Mouse (Mus musculus): ENCODE data around the gene Ppfibp1. TPM values are rescaled to one million over a fixed set of nuclear protein-coding genes. Genes with fewer than 3 reads are reported as not detected.

Ppfibp1 gene
- polyA plus RNA-seq, 1 experiment = 66.6 TPM

- Histone ChIP-seq H3K36me3 (ENCODE audit: control insufficient read depth, insufficient read depth, low read length, poor library complexity, severe bottlenecking) (no peaks in the 10 kb centered on the region), H3K9me3 (replicated peaks; ENCODE audit: control insufficient read depth, insufficient read depth, low read length, poor library complexity, severe bottlenecking) (peaks cover 6% of the 10 kb centered on the region), H3K27ac (ENCODE audit: insufficient read depth, low read length) (no peak overlapping the region), H3K4me3 (ENCODE audit: low read depth, low read length) (no peak overlapping the region), H3K4me1 (ENCODE audit: control insufficient read depth, insufficient read depth, low read length) (no peaks in the 10 kb centered on the region), H3K27me3 (ENCODE audit: control insufficient read depth, insufficient read depth, low read length, poor library complexity, severe bottlenecking) (no peaks in the 10 kb centered on the region), H3K9ac (ENCODE audit: low read depth, poor library complexity, severe bottlenecking) (no peak overlapping the region)
- TF ChIP-seq CTCF (IDR thresholded peaks at IDR 0.05; ENCODE audit: low read depth, low read length) (no peak), POLR2A (IDR thresholded peaks at IDR 0.05; ENCODE audit: insufficient read depth, low read length) (no peak), EP300 (IDR thresholded peaks at IDR 0.05; ENCODE audit: insufficient read depth, low read depth, low read length) (no peak)
Observed at GRCm38 (mm10) chr6:146877425-146878045, 10.8 kb upstream of the Ppfibp1 start.

- Histone ChIP-seq H3K4me1 (ENCODE audit: control insufficient read depth, insufficient read depth, low read length) (no peaks in the 10 kb centered on the region), H3K9ac (ENCODE audit: low read depth, poor library complexity, severe bottlenecking) (no peak overlapping the region), H3K36me3 (ENCODE audit: control insufficient read depth, insufficient read depth, low read length, poor library complexity, severe bottlenecking) (no peaks in the 10 kb centered on the region), H3K27ac (ENCODE audit: insufficient read depth, low read length) (no peak overlapping the region), H3K27me3 (ENCODE audit: control insufficient read depth, insufficient read depth, low read length, poor library complexity, severe bottlenecking) (no peaks in the 10 kb centered on the region), H3K4me3 (ENCODE audit: low read depth, low read length) (no peak overlapping the region), H3K9me3 (replicated peaks; ENCODE audit: control insufficient read depth, insufficient read depth, low read length, poor library complexity, severe bottlenecking) (peaks cover 6% of the 10 kb centered on the region)
- TF ChIP-seq CTCF (IDR thresholded peaks at IDR 0.05; ENCODE audit: low read depth, low read length) (no peak), EP300 (IDR thresholded peaks at IDR 0.05; ENCODE audit: insufficient read depth, low read depth, low read length) (no peak), POLR2A (IDR thresholded peaks at IDR 0.05; ENCODE audit: insufficient read depth, low read length) (no peak)
Observed at GRCm38 (mm10) chr6:146878926-146879325, 9.4 kb upstream of the Ppfibp1 start.

GRCm38 (mm10) chr6:146879856-146880255 lies 8.4 kb upstream of the Ppfibp1 start:
- no peak overlapping the region for H3K9ac ChIP-seq (ENCODE audit: low read depth, poor library complexity, severe bottlenecking)
- H3K4me3 ChIP-seq (ENCODE audit: low read depth, low read length) = no peak overlapping the region
- no peaks in the 10 kb centered on the region for H3K4me1 ChIP-seq (ENCODE audit: control insufficient read depth, insufficient read depth, low read length)
- peaks cover 6% of the 10 kb centered on the region for H3K9me3 ChIP-seq (replicated peaks; ENCODE audit: control insufficient read depth, insufficient read depth, low read length, poor library complexity, severe bottlenecking)
- no peak overlapping the region for H3K27ac ChIP-seq (ENCODE audit: insufficient read depth, low read length)
- H3K27me3 ChIP-seq (ENCODE audit: control insufficient read depth, insufficient read depth, low read length, poor library complexity, severe bottlenecking) = no peaks in the 10 kb centered on the region
- TF ChIP-seq EP300 (IDR thresholded peaks at IDR 0.05; ENCODE audit: insufficient read depth, low read depth, low read length) (no peak), POLR2A (IDR thresholded peaks at IDR 0.05; ENCODE audit: insufficient read depth, low read length) (no peak), CTCF (IDR thresholded peaks at IDR 0.05; ENCODE audit: low read depth, low read length) (no peak)
- H3K36me3 ChIP-seq (ENCODE audit: control insufficient read depth, insufficient read depth, low read length, poor library complexity, severe bottlenecking) = no peaks in the 10 kb centered on the region

DNA sequence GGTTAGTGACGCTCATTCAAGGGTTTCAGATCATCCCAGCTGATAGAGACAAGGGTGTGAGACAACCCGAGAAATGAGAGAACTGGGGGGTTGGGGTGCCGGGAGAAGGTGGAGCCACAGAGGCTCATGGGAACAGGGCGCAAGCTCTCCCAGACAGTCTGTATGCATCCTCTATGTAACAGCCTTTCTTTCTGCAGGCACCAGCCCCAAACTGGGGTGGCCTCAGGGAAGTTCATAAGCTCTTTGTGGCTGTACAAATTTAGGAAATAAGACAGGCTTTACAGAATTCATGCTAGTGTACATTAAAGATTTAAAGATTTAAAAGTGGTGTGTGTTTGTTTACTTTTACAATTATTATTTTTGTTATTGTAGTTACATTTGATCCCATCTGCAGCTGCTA lies 8.0 kb upstream of the Ppfibp1 start:
- no peak overlapping the region for H3K9ac ChIP-seq (ENCODE audit: low read depth, poor library complexity, severe bottlenecking)

DNA sequence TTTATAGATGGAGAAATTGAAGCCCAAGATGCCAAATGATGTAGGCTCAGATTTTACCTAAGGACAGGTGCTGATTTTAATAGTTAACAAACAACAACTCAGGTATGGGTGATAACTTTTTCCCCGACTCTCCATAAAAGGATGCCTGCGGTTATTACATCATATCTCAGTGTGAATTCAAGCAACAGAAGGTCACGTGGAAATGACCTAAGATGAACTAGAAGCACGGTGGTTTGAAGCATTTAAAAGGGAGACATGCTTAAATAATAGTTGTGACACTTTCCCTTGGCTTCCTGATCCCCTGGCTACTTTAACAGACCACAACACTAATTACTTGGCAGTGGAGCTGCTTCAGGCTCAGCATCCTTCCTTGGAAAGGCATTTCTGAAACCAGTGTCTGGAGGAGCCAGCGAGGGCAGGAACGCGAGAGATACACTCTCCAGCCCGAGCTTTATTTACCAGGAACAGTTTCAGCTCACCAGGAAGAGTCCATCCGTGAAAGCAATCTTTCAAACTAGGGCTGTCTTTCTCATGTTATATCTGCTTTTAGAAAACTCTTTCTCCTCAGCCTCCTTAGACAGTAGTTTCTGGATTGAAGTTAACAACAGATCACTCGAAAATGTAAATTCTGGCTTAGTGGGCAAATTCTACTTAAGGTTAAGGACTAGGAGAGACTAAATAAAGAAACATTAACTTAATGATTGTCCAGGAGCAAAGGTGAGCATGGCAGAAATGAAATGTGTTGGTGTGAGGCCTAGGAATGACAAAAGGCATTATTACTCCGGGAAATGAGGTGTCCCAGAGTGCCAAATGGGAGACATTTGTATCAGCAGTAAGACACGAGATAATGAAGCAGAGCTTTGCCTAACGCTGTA lies 6.2 kb upstream of the Ppfibp1 start:
- Histone ChIP-seq H3K4me1 (ENCODE audit: control insufficient read depth, insufficient read depth, low read length) (peaks cover 3% of the 10 kb centered on the region), H3K36me3 (ENCODE audit: control insufficient read depth, insufficient read depth, low read length, poor library complexity, severe bottlenecking) (no peaks in the 10 kb centered on the region), H3K27ac (ENCODE audit: insufficient read depth, low read length) (no peak overlapping the region), H3K4me3 (ENCODE audit: low read depth, low read length) (no peak overlapping the region), H3K9ac (ENCODE audit: low read depth, poor library complexity, severe bottlenecking) (no peak overlapping the region), H3K27me3 (ENCODE audit: control insufficient read depth, insufficient read depth, low read length, poor library complexity, severe bottlenecking) (no peaks in the 10 kb centered on the region), H3K9me3 (replicated peaks; ENCODE audit: control insufficient read depth, insufficient read depth, low read length, poor library complexity, severe bottlenecking) (peaks cover under 1% of the 10 kb centered on the region)
- TF ChIP-seq EP300 (IDR thresholded peaks at IDR 0.05; ENCODE audit: insufficient read depth, low read depth, low read length) = no peak
- TF ChIP-seq CTCF (IDR thresholded peaks at IDR 0.05; ENCODE audit: low read depth, low read length) = no peak
- TF ChIP-seq POLR2A (IDR thresholded peaks at IDR 0.05; ENCODE audit: insufficient read depth, low read length) = no peak

More for the DNA sequence above, 8.0 kb upstream of the Ppfibp1 start:
- Histone ChIP-seq H3K36me3 (ENCODE audit: control insufficient read depth, insufficient read depth, low read length, poor library complexity, severe bottlenecking) (no peaks in the 10 kb centered on the region), H3K4me3 (ENCODE audit: low read depth, low read length) (no peak overlapping the region), H3K9me3 (replicated peaks; ENCODE audit: control insufficient read depth, insufficient read depth, low read length, poor library complexity, severe bottlenecking) (peaks cover 6% of the 10 kb centered on the region), H3K27ac (ENCODE audit: insufficient read depth, low read length) (no peak overlapping the region), H3K4me1 (ENCODE audit: control insufficient read depth, insufficient read depth, low read length) (no peaks in the 10 kb centered on the region), H3K27me3 (ENCODE audit: control insufficient read depth, insufficient read depth, low read length, poor library complexity, severe bottlenecking) (no peaks in the 10 kb centered on the region)
- TF ChIP-seq CTCF (IDR thresholded peaks at IDR 0.05; ENCODE audit: low read depth, low read length) = no peak
- no peak for TF ChIP-seq EP300 (IDR thresholded peaks at IDR 0.05; ENCODE audit: insufficient read depth, low read depth, low read length)
- no peak for TF ChIP-seq POLR2A (IDR thresholded peaks at IDR 0.05; ENCODE audit: insufficient read depth, low read length)

- peaks cover 3% of the 10 kb centered on the region for H3K4me1 ChIP-seq (ENCODE audit: control insufficient read depth, insufficient read depth, low read length)
Observed at GRCm38 (mm10) chr6:146883426-146883825, 4.9 kb upstream of the Ppfibp1 start.

More at GRCm38 (mm10) chr6:146883426-146883825, 4.9 kb upstream of the Ppfibp1 start:
- TF ChIP-seq POLR2A (IDR thresholded peaks at IDR 0.05; ENCODE audit: insufficient read depth, low read length) (no peak), CTCF (IDR thresholded peaks at IDR 0.05; ENCODE audit: low read depth, low read length) (no peak), EP300 (IDR thresholded peaks at IDR 0.05; ENCODE audit: insufficient read depth, low read depth, low read length) (no peak)
- Histone ChIP-seq H3K27ac (ENCODE audit: insufficient read depth, low read length) (no peak overlapping the region), H3K4me3 (ENCODE audit: low read depth, low read length) (no peak overlapping the region), H3K9ac (ENCODE audit: low read depth, poor library complexity, severe bottlenecking) (no peak overlapping the region), H3K27me3 (ENCODE audit: control insufficient read depth, insufficient read depth, low read length, poor library complexity, severe bottlenecking) (no peaks in the 10 kb centered on the region), H3K9me3 (replicated peaks; ENCODE audit: control insufficient read depth, insufficient read depth, low read length, poor library complexity, severe bottlenecking) (no peaks in the 10 kb centered on the region), H3K36me3 (ENCODE audit: control insufficient read depth, insufficient read depth, low read length, poor library complexity, severe bottlenecking) (no peaks in the 10 kb centered on the region)
